ENCODE assay signal across 7 mouse cellular contexts in genomic region chr5:148264819-148265707, GRCm38 (mm10).
A peak's percentile ranks its signal among the peaks of the same experiment; 100 is the strongest.
DNase-seq lines count a peak whose midpoint lies in the region; ATAC-seq and TF ChIP-seq lines count a peak whose summit lies in the region.

No protein-coding gene starts in this region.

- peak overlapping the region; percentile 73 for H3K4me2 ChIP-seq in forebrain, embryonic 14.5 days (ENCODE audit: low read length)
- peak overlapping the region; percentile 69 for H3K4me2 ChIP-seq in hindbrain, embryonic 15.5 days
- peak overlapping the region; percentile 73 for H3K4me2 ChIP-seq in midbrain, embryonic 15.5 days

- no peak overlapping the region for H3K27ac ChIP-seq in forebrain, embryonic 14.5 days (ENCODE audit: low read depth, low read length)
- peak overlapping the region; percentile 82 for H3K27ac ChIP-seq in hindbrain, embryonic 15.5 days (replicated peaks)
- peak overlapping the region; percentile 81 for H3K27ac ChIP-seq in midbrain, embryonic 15.5 days

- H3K36me3 ChIP-seq in forebrain, embryonic 14.5 days (ENCODE audit: control insufficient read depth, insufficient read depth, low read length) = no peaks in the 10 kb centered on the region
- H3K36me3 ChIP-seq in hindbrain, embryonic 15.5 days = no peaks in the 10 kb centered on the region
- no peaks in the 10 kb centered on the region for H3K36me3 ChIP-seq in midbrain, embryonic 15.5 days (replicated peaks)

- in situ Hi-C loops in Patski (cut with MboI; ENCODE audit: low pct_unique_long_range_greater_than_20kb) = no loop called here

- peak; percentile 49 for ATAC-seq in Patski
- ATAC-seq in forebrain, embryonic 14.5 days = peak; percentile 85
- peak; percentile 83 for ATAC-seq in hindbrain, embryonic 15.5 days (ENCODE audit: low FRiP score, low read depth)
- peak; percentile 88 for ATAC-seq in midbrain, embryonic 15.5 days (replicated peaks)

- POLR2A ChIA-PET in Patski (lab: Charles Lee) = no interaction called here

- TF ChIP-seq CTCF in Patski (IDR thresholded peaks at IDR 0.05) = no peak

- WGBS in forebrain, embryonic 14.5 days = under 1% methylated on average over 32 of the region's 32 CpGs
- WGBS in hindbrain, embryonic 15.5 days = under 1% methylated on average over 32 of the region's 32 CpGs
- under 1% methylated on average over 32 of the region's 32 CpGs for WGBS in midbrain, embryonic 15.5 days

- H3K4me1 ChIP-seq in forebrain, embryonic 14.5 days (ENCODE audit: control insufficient read depth, insufficient read depth, low read length) = no peaks in the 10 kb centered on the region
- H3K4me1 ChIP-seq in hindbrain, embryonic 15.5 days (replicated peaks) = peaks cover 19% of the 10 kb centered on the region
- peaks cover 18% of the 10 kb centered on the region for H3K4me1 ChIP-seq in midbrain, embryonic 15.5 days

- H3K4me3 ChIP-seq in forebrain, embryonic 14.5 days (ENCODE audit: low read depth, low read length) = peak overlapping the region; percentile 54
- peak overlapping the region; percentile 63 for H3K4me3 ChIP-seq in hindbrain, embryonic 15.5 days
- peak overlapping the region; percentile 61 for H3K4me3 ChIP-seq in midbrain, embryonic 15.5 days

- H3K9me3 ChIP-seq in forebrain, embryonic 14.5 days (replicated peaks; ENCODE audit: control insufficient read depth, low read length) = no peaks in the 10 kb centered on the region
- no peaks in the 10 kb centered on the region for H3K9me3 ChIP-seq in hindbrain, embryonic 15.5 days
- H3K9me3 ChIP-seq in midbrain, embryonic 15.5 days = no peaks in the 10 kb centered on the region

- H3K9ac ChIP-seq in forebrain, embryonic 14.5 days (ENCODE audit: low read length) = peak overlapping the region; percentile 70
- peak overlapping the region; percentile 59 for H3K9ac ChIP-seq in hindbrain, embryonic 15.5 days
- peak overlapping the region; percentile 63 for H3K9ac ChIP-seq in midbrain, embryonic 15.5 days

- H3K27me3 ChIP-seq in Patski = peaks cover 18% of the 10 kb centered on the region
- H3K27me3 ChIP-seq in forebrain, embryonic 14.5 days (replicated peaks; ENCODE audit: control insufficient read depth, insufficient read depth, low read length) = no peaks in the 10 kb centered on the region
- no peaks in the 10 kb centered on the region for H3K27me3 ChIP-seq in hindbrain, embryonic 15.5 days
- no peaks in the 10 kb centered on the region for H3K27me3 ChIP-seq in midbrain, embryonic 15.5 days (replicated peaks)

- no peak for DNase-seq in Patski (ENCODE audit: low read depth, low spot score)
- DNase-seq in adrenal gland, postnatal 36 days = peak; percentile 36 to 55
- peak; percentile 67 for DNase-seq in forebrain, embryonic 14.5 days (ENCODE audit: low spot score)
- peak; percentile 22 for DNase-seq in left cerebral cortex, postnatal 4 days
- DNase-seq in thymus, adult 18-20 months = peak; percentile 2 to 10

- intact Hi-C loops in left cerebral cortex, postnatal 4 days (cut with DNase I) = no loop called here

- CTCF ChIA-PET in Patski (lab: Charles Lee) = no interaction called here
